Mouse (Mus musculus) large intestine, adult 2 months (tissue): ENCODE measurements around the gene Nostrin. TPM values are rescaled to one million over a fixed set of nuclear protein-coding genes. Genes with fewer than 3 reads are reported as not detected.

ENCODE experiments used
- DNase-seq: peaks from one replicate; pipeline ENCODE4 v3.0.0-alpha.2; 2012; ENCODE audit warnings: low read depth, low spot score
- WGBS: fragments of 180-500 bp; shearing (Covaris S2); methylation state at CpG from one replicate; pipeline ENCODE4 v1.1.7; 2018; 5-methylcytosine and 5-hydroxymethylcytosine counted together
- polyA plus RNA-seq: library from polyadenylated mRNA; depleted of rRNA; stranded (reverse); fragments of >200 nt; gene quantifications from 2 replicates; pipeline ENCODE4 v1.2.3, GENCODE M21; 2012

The Nostrin gene
- polyA plus RNA-seq, 1 experiment: 20.7 TPM

- 98% methylated on average over 2 of the region's 2 CpGs for WGBS
- no peak for DNase-seq
Observed at GRCm38 (mm10) chr2:69187990-69188389, 52.4 kb downstream of the Nostrin start.

GRCm38 (mm10) chr2:69188732-69189131 lies 53.1 kb downstream of the Nostrin start:
- no peak for DNase-seq
- 84% methylated on average over 6 of the region's 6 CpGs for WGBS

- 83% methylated on average over 4 of the region's 4 CpGs for WGBS
Observed at GRCm38 (mm10) chr2:69189222-69189621, 53.6 kb downstream of the Nostrin start.

GRCm38 (mm10) chr2:69191059-69191458 lies 55.5 kb downstream of the Nostrin start:
- 68% methylated on average over 5 of the region's 5 CpGs for WGBS
- no peak for DNase-seq

More at GRCm38 (mm10) chr2:69189222-69189621, 53.6 kb downstream of the Nostrin start:
- DNase-seq: no peak

DNA sequence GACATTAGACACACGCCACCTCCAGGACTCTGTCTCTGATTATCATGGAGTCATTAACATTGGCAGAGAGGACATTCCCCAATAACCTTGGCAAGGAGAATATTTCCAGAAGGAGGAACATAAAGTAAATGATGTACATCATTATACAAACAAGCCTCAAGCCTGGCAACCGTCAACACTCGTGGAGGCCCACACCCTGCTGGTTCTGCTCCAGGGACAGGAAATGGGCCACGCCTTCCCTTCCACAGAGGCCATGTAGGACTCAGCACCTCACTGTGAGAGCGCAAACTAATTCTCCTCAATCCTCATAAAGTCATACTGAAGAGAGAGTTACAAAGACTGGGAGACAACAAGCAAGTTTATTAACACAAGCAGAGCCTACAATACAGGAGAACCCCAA lies 58.0 kb downstream of the Nostrin start:
- DNase-seq: no peak
- WGBS: 58% methylated on average over 5 of the region's 5 CpGs

DNA sequence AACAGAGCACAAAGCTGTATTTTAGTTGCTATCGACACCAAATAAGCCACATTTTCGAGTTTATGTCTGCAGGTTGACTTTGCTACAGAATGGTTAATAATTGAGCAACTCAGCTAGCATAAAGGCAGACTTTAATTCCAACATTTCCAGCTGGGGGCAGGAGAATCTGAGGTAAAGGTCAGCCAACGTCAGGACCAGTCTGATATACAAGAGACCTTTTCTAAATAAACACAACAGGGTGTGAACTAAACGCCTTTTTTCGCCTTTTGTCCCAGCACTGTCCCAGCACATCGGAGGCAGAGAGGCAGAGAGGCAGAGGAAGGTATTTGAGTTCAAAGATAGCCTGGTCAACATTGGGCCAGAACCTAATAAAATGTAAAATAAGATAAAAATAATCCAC lies 69.6 kb downstream of the Nostrin start:
- WGBS: 7% methylated on average over 6 of the region's 6 CpGs
- DNase-seq: no peak

DNA sequence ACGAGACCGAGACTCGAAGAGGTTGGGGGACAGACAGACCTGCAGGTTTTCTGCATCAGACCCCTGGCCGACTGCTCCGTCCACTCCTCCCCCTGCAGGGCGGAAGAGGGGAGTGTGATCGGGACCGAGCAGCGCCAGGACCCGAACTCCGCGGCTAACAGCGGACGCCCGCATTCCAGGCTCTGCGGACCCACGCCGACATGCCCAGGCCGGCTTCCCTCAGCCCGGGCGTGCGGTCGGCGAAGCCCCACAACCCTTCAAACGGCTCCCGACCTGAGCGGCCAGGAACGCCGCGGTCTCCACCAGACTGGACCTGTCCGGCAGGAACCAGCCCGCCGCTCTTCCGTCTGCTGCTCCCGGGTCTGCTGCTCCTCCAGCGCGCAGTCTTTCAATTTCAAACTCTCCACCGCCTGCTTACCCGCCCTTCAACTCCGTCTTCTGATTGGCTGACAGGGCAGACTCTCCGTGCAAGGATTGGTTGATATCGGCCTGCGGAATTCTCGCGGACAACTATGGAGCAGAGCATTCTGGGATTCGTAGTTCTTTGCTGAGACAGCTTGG lies 70.3 kb downstream of the Nostrin start, which contains the start of gene Spc25:
Spc25 (minus strand) TSS at position 404 of the 561 bp plus-strand sequence.
- peak; percentile 87 for DNase-seq
- WGBS: 1% methylated on average over 46 of the region's 46 CpGs

GRCm38 (mm10) chr2:69206523-69206922 lies 70.9 kb downstream of the Nostrin start:
- no peak for DNase-seq
- 15% methylated on average over 7 of the region's 7 CpGs for WGBS

DNA sequence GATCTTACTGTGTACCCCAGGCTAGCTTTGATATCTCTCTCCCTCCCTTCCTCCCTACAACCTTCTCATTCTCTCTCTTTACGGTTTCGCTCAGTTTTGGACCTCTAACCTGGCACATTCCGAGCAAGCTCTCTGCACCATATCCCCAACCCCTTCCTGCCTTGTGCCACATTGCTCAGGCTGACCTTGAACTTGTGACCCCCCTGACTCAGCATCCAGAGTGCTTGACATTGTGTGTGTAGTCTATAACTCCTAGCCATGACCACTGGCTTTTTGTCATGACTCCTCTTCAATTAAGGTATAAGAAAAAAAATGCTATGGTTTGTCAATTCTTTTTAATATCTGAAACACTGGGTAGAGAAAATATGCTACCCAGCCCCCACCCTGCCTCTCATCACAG lies 74.1 kb downstream of the Nostrin start:
- WGBS: 81% methylated on average over 3 of the region's 3 CpGs
- no peak for DNase-seq

- WGBS: 64% methylated on average over 7 of the region's 7 CpGs
- DNase-seq: no peak
Observed at GRCm38 (mm10) chr2:69210773-69211172, 75.2 kb downstream of the Nostrin start, which contains the start of gene G6pc2. G6pc2 (plus strand) TSS chr2:69211073.

DNA sequence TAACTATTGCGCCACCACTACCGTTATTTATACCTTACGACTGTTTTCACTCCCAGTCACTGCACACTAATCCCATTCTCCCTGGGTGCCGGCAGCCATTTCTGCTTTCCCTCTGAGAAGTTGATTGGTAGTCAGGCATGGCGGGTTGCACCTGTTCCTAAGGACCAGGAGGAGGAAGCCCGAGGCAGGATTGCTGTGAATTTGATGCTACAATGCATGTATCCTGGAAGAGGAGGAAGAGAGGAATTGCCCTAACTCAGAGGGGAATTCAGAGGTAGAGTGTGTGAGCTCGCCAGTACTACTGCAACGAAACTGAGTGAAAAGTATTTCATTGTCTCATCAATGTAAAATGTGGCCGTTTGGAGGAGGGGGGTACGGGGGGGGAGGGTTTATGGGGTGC lies 77.1 kb downstream of the Nostrin start:
- DNase-seq: no peak
- 72% methylated on average over 10 of the region's 10 CpGs for WGBS

- 76% methylated on average over 7 of the region's 7 CpGs for WGBS
- no peak for DNase-seq
Observed at GRCm38 (mm10) chr2:69215242-69215641, 79.6 kb downstream of the Nostrin start.

- WGBS: 67% methylated on average over 5 of the region's 5 CpGs
- no peak for DNase-seq
Observed at GRCm38 (mm10) chr2:69221868-69222416, 86.3 kb downstream of the Nostrin start.

GRCm38 (mm10) chr2:69222815-69223214 lies 87.2 kb downstream of the Nostrin start:
- 81% methylated on average over 10 of the region's 10 CpGs for WGBS
- no peak for DNase-seq

DNA sequence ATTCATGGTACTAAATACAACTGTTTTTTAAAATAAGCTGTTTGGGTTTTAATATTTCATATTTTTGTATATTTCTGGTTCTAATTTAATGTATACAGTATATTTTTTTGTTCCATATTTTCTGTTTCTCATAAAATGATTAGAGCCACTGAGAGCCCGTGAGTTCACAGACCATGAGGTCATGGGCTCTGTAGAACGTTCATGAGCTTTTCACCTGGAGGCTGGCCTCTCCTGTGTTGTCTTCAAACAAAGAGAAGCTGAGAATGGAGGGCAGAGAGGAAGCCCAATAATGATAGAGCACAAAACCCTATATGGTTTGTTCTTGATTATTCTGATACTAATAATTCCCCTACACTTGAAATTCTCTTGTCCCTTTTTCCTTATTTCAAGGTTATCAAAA lies 89.1 kb downstream of the Nostrin start:
- WGBS: 32% methylated on average over 2 of the region's 2 CpGs

GRCm38 (mm10) chr2:69226876-69227275 lies 91.3 kb downstream of the Nostrin start:
- WGBS: 86% methylated on average over 9 of the region's 9 CpGs

More for the DNA sequence above, 89.1 kb downstream of the Nostrin start:
- no peak for DNase-seq

GRCm38 (mm10) chr2:69228635-69229034 lies 93.0 kb downstream of the Nostrin start:
- DNase-seq: no peak
- 89% methylated on average over 6 of the region's 6 CpGs for whole genome bisulfite sequencing

More at GRCm38 (mm10) chr2:69226876-69227275, 91.3 kb downstream of the Nostrin start:
- DNase-seq: no peak

DNA sequence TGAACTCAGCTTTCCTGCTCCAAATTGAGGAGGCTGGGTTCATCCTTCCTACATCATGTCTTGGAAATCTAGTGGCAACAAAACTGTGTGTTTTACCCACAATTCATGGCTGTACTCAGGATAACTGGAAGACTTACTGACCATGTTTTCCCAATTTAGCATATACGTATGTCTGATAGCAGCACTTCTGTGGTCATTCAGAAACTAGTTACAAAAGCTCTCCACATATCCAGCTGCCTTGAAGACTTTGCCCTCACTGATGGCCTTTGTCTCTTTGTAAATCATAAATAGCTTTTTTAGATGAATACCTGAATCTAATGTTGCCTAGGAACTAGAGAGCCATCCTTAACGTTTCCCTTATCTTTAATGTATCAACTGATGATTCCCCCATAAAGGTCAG lies 94.5 kb downstream of the Nostrin start:
- DNase-seq: no peak
- 41% methylated on average over 2 of the region's 2 CpGs for WGBS

DNA sequence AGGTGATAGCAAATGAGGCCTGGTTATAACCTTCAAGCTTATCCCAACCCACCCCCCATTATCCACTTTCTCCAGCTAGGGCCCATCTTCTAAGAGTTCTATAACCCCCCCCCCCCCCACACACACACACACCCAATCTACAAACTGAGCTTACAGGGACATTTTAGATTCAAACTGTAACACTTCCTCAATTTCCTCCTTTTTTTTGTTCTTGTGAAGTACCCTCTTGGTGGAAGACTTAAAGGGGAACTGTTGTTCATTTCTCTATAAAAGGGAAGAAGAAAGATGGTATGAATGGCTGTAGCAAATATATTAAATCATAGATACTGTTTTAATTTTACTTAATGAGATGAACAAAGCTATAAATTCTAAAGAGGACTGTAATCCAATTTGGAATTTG lies 96.5 kb downstream of the Nostrin start:
- DNase-seq: no peak

GRCm38 (mm10) chr2:69234976-69235678 lies 99.5 kb downstream of the Nostrin start:
- no peak for DNase-seq
- 84% methylated on average over 5 of the region's 5 CpGs for WGBS
